Mouse (Mus musculus): ENCODE data around the gene Tbc1d2b.

The Tbc1d2b gene

GRCm38 (mm10) chr9:90265322-90266039 lies 5.1 kb downstream of the Tbc1d2b start:
- DNase-seq (ENCODE audit: low read depth) = no peak

- no peak for DNase-seq (ENCODE audit: low read depth)
These were observed 7.3 kb downstream of the Tbc1d2b start for GRCm38 (mm10) chr9:90263340-90263679.

GRCm38 (mm10) chr9:90262591-90263339 lies 7.8 kb downstream of the Tbc1d2b start:
- DNase-seq (ENCODE audit: low read depth) = no peak

- no peak for DNase-seq (ENCODE audit: low read depth)
These were observed 8.5 kb downstream of the Tbc1d2b start for GRCm38 (mm10) chr9:90262063-90262462.

GRCm38 (mm10) chr9:90260600-90261375 lies 9.8 kb downstream of the Tbc1d2b start:
- DNase-seq (ENCODE audit: low read depth) = no peak

- DNase-seq (ENCODE audit: low read depth) = no peak
These were observed 10.5 kb downstream of the Tbc1d2b start for GRCm38 (mm10) chr9:90260079-90260478.

- no peak for DNase-seq (ENCODE audit: low read depth)
These were observed 11.1 kb downstream of the Tbc1d2b start for GRCm38 (mm10) chr9:90259400-90259950.

- DNase-seq (ENCODE audit: low read depth) = no peak
These were observed 12.7 kb downstream of the Tbc1d2b start for GRCm38 (mm10) chr9:90257754-90258531.

- no peak for DNase-seq (ENCODE audit: low read depth)
These were observed 13.4 kb downstream of the Tbc1d2b start for GRCm38 (mm10) chr9:90257220-90257619.

- DNase-seq (ENCODE audit: low read depth) = no peak
These were observed 14.7 kb downstream of the Tbc1d2b start for GRCm38 (mm10) chr9:90255844-90256405.

GRCm38 (mm10) chr9:90253181-90253580 lies 17.4 kb downstream of the Tbc1d2b start:
- DNase-seq (ENCODE audit: low read depth) = no peak

GRCm38 (mm10) chr9:90250964-90251750 lies 19.4 kb downstream of the Tbc1d2b start:
- no peak for DNase-seq (ENCODE audit: low read depth)

- no peak for DNase-seq (ENCODE audit: low read depth)
These were observed 20.3 kb downstream of the Tbc1d2b start for GRCm38 (mm10) chr9:90250141-90250775.

- DNase-seq (ENCODE audit: low read depth) = no peak
These were observed 21.6 kb downstream of the Tbc1d2b start for GRCm38 (mm10) chr9:90249036-90249435.

- DNase-seq (ENCODE audit: low read depth) = no peak
These were observed 22.3 kb downstream of the Tbc1d2b start for GRCm38 (mm10) chr9:90248326-90248725.

- no peak for DNase-seq (ENCODE audit: low read depth)
These were observed 23.3 kb downstream of the Tbc1d2b start for GRCm38 (mm10) chr9:90247316-90247715.

GRCm38 (mm10) chr9:90245781-90246180 lies 24.8 kb downstream of the Tbc1d2b start:
- DNase-seq (ENCODE audit: low read depth) = no peak

- no peak for DNase-seq (ENCODE audit: low read depth)
These were observed 25.4 kb downstream of the Tbc1d2b start for GRCm38 (mm10) chr9:90245206-90245605.

- no peak for DNase-seq (ENCODE audit: low read depth)
These were observed 26.1 kb downstream of the Tbc1d2b start for GRCm38 (mm10) chr9:90244301-90245151.
